Mouse (Mus musculus) CD4-positive helper T cell, adult 2 months (primary cell): Measurements from ENCODE around the gene Exd2.

Experiments
- DNase-seq: peaks from one replicate; pipeline ENCODE4 v3.0.0-alpha.2; 2012; ENCODE audit warnings: low read depth, missing footprints, low spot score

Gene Exd2

DNA sequence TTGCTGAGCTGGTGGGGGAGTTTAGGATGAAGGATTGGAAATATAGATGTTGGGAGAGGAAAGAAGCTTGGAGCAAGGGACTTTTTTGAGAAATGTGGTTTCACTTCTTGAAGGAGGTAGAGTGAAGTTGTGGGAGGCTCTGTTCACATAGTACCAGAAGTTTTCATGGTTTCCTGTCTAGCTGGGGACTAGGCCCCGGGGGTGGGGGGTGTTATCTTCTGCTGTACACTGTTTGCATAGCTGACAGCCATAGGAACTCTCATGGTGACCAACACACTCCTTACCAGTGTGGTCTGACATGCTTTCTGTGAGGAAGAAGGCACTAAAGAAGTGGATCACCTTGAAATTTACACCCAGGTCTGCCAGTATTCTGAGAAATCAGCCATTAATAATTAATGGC is 32.8 kb downstream of the Exd2 start:
- DNase-seq, result no peak

DNA sequence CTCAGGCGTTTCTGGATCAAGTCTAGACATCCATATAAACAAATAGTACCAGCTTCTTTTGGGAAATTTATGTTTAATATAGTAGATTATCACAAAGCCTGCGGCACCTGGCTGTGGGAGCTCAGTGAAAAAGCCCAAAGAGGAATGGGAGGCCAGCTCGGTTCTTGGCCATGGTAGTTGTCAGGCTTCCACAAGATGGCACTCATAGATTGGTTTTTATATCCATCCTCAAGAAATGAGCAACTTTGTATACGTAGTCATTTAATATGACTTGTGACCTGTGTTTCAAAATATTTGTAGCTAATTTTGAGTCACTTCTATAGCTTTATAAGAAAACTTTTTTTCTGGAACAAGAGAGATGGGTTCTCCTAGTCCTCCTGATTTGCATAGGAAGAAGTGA is 35.5 kb downstream of the Exd2 start:
- DNase-seq, result no peak

GRCm38 (mm10) chr12:80500506-80500905 is 37.6 kb downstream of the Exd2 start:
- DNase-seq, result no peak

- DNase-seq, result no peak
These were observed 41.8 kb downstream of the Exd2 start for GRCm38 (mm10) chr12:80504718-80505117.

GRCm38 (mm10) chr12:80507041-80507745 is 44.3 kb downstream of the Exd2 start:
- no peak for DNase-seq

DNA sequence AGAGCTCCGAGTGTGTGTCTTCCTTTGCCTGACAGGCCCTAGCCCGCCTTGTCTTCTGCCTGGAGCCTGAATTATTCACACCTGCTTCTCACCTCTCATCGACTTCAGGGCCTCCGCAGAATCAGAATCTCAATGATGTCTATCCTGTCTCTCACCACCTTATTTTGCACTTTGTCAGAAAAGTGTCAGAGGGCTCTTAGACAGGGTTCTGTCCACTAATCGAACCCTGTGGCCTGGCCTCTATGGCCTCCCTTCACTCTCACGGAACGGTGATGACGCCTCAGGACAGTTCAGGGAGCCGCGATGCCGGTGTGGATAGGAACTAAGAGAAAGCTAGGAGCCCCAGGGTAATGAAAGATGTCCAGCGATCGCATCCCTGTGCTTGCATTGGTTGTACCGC is 55.1 kb downstream of the Exd2 start, which contains the start of gene Galnt16:
Gene Galnt16 (plus strand): TSS at position 301 of the 400 bp plus-strand sequence.
- DNase-seq, result no peak

DNA sequence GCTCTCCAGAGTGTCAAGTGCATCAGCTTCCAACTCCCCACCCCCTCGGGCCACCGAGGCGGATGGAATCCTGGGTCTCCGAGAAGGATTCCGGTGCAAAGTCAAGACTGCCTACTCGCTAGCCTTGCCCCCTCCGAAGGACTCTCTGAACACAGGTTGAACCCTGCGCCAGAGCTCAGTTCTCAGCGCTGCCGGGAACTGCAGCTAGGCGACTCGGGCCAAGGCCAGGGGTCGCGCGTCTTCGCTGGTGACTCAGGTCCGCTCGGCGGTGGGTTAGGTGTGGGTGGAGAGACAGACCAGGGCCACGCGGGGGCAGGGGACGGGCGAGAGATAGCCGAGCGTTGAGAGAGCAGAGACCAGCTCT is 55.5 kb downstream of the Exd2 start:
- no peak for DNase-seq

GRCm38 (mm10) chr12:80518757-80519620 is 56.1 kb downstream of the Exd2 start:
- no peak for DNase-seq

DNA sequence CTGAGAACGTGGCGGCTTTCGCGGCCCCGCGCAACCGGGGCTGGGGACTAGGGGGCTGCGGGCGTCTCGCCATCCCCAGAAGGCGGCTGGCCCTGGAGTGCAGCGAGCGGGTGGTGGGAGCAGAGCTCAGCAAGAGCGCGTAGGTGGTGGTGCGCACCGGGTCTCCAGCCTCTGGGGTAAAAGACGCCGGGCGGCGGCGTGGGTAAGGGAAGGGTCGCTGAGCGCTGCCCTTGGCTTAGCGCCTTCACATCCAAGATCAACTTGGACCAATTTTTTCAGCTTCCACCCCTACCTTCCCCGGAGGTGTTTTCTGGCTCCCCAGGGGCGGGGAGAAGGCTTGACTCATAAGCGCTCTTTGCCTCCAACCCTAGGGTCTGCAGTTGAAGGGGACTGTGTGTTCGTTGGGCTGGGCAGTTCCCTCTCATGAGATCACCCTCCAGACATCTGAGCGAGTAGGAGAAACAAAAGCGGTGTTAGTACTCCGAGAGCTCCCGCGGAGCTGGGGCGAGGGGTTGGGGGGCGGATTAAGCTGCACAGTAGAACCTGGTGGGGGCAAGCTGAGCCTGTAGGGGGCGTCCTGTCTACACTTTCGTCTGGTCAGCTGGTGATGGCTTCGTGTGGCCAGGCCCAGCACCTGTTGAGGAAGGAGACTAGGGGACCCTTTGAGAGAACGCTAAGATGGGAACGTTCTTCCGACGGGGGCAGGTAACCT is 56.9 kb downstream of the Exd2 start:
- no peak for DNase-seq

DNA sequence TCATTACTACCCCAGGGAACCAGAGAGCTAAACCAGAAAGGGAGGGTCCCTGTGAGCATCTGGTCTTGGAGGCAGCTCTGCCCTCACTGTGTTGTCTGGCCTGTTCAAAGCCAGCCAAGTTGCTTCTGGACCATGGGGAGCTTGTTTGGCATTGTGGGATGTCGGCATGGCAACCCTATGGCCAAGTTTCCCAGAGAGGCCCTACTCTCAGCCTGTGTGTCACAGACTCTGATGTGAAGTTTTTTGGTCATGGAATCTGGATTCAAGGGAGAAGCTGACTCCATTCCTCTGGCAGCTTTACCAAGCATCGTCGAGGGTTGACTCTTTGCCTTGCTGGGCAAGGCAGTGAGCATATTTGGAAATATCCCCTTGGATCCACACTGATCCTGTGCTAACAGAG is 59.1 kb downstream of the Exd2 start:
- no peak for DNase-seq

DNA sequence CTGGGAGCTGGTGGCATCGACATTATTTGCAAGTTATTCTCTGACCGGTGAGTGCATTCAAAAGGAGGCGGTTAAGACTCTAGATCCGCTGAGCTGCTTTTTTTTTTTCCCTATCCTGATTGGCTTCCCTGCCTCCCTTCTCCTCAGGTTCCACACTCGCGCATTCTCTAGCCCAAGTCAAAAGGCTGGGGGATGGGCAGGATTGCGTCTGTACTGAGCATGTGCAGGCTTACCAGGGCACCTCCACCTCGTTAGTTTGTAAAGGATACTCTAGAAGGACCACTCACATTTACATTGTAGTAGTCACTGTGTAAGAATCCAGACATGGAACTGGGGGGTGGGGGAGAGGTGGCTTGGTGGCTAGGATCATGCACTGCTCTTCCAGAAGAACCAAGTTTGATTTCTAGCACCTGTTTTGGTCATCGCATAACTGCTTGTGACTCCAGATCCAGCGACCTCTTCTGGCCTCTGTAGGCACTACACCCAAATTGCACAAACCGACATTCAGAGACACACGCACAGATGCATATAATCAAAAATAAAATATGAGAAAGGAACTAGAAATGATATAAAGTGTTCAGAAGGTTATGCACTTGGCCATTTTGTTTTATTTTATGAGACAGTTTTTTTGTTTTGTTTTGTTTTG is 61.5 kb downstream of the Exd2 start:
- no peak for DNase-seq

DNA sequence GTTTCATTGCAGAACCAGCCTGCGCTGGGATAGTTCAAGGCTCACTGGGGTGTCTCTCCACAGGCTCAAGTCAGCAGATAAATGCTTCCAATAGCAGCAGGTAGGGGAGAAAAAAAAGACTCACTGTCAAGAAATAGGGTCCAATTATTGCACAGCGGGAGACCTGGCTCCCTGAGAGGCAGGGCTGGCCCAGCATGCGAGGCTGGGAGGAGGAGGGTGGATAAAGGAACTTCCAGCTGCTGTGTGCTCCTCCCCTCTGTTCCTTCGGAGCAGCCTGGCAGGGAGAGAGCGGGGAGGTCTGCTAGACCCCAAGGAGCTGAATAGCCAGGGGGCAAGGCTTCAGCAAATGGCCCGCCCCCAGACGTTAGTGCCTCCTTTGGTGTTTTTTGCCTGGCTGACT is 62.6 kb downstream of the Exd2 start:
- no peak for DNase-seq

DNA sequence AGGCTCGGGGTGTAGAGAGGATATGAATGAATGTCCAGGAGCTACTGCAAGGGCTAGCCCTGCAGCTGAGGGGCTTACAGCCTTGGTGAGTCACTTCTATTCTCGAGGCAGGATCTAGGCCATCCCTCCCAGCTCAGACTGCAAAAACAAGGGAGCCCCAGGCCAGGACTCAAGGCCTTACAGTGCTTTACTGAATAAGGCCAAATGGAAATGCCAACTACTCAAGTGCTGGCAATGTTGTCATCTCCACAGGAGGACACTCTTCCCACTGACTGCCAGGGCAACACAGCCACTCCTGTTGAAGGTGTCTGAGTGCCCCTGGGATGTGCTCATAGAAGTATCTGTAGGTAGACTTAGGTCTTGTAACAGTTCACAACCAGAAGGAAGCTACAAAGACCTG is 63.6 kb downstream of the Exd2 start:
- no peak for DNase-seq

DNA sequence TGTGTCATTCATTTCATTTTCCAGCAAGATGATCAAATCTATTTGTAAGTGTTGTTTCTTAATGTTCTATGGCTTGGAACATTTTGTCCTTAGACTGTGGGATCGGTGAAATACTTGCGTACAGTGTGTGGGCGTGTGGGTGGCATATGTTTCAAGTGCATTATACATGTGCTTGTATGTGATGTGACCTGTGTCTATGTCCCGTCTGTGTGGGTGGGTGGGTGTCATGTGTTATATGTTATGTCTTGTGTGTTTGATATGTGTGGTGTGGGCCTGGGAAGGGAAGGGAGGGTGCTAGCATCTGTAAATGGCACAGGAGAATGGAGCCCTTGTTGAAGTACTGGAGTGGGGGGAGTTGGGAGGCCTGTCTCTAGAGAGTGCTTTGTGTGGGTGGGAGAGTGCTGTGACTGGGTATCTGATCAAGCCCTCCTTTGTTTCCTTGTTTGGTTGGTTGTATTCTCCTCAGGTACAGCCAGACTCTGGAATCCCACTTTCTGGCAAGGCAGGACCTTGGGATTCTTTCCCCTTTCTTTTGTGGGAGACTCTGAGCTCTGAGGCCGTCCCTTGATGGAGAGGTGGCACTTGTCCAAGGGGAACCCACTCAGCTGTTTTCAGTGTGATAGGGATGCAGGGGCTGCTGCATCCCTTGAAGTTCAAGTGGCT is 65.0 kb downstream of the Exd2 start:
- DNase-seq, result no peak

DNA sequence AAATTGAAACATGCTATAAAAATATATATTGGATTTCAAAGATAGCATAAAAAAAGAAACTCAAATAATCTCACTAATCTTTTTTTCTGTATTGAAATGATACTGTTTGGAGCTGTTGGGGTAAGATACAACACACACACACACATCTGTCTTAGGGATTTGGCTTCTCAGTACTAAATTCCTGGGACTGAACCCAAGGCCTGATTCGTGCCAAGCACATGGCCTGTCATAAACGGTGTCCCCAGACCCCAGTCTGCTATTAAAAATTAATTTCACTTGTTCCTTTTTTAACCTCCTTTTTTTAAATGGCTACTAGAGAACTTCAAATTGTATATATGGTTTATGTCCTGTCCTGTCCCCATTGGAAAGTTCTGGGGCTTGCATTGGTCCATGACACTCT is 67.2 kb downstream of the Exd2 start:
- DNase-seq, result no peak

DNA sequence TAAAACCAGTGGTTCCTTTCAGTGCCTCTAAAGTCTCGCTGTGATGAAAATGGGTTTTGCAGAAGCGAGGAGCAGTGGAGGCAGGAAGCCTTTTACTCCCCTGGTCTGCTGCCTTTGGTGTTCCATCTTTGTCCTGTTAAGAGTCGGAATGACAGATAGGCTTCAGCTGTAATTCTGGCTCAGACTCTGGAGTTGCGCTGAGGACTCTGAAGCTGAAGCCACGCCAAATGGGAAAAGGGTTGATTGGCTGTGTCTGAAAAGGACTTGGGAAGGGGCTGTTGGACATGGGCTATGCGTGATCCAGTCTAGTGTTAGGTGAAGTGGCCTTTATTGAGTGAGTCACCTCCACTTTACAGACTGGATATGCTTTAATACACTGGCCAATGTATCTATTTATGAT is 67.7 kb downstream of the Exd2 start:
- no peak for DNase-seq

- DNase-seq, result no peak
These were observed 68.7 kb downstream of the Exd2 start for GRCm38 (mm10) chr12:80531585-80531984.

DNA sequence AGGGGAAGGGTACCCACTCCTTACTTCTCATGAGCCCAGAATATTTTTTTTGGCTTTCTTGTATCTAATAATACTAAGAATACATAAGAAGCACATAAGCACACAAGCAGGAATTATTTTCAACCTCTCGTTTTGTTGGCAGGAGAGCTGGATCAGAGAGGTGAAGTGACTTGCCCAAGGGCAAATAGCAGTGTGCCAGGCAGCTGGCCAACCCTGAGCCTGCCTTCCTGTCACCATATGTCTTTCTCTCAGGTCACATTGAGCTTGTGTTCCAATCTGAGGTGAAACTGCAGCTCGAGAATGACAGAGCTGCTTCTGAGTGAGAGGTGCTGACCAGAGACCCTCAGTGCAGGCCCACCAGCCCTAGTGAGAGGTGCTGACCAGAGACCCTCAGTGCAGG is 71.0 kb downstream of the Exd2 start:
- no peak for DNase-seq

DNA sequence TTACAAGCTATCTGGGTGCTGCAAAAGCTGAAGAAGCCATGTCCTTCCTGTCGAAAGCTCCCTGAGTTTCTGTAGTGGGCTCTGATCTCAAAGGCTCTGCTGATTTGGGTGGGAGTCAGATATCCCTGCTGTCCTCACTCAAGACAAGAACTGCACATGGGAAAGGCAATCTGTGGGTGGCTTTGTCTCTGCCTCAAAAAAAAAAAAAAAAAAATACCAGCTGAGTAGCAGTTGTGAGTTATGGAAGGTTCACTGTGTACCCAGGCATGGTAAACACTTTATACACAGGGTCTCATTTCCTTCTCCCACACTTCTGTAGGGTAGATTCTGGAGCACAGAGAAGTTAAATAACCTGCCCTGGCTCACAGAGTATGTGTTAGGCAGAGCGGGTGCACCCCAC is 74.4 kb downstream of the Exd2 start:
- no peak for DNase-seq

DNA sequence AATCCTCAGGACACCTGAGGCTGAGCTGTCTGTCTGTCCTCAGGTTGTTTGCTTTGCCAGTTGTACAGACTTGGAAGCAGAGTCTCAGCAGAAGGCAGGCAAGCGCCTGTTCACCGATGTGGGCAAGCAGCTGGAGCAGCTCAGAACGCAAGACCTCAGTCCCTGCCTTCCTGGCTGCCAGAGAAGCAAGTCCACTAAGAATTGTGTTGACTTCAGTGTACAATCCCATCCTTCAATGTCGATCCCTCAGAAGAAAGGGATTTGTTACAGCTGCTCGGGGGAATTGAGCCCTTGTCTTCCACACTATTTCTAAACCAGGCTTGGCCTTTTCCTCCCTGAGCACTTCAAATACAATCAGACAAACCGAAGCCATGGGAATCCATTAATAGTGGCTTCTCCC is 75.4 kb downstream of the Exd2 start:
- no peak for DNase-seq

GRCm38 (mm10) chr12:80545310-80545709 is 82.4 kb downstream of the Exd2 start:
- no peak for DNase-seq
